Mouse (Mus musculus) heart, adult 18-20 months (tissue): ENCODE measurements around the gene Chek2. TPM values are rescaled to one million over a fixed set of nuclear protein-coding genes. Genes with fewer than 3 reads are reported as not detected.

Source experiments
- DNase-seq, 2 experiments: peaks; one replicate each; pipeline ENCODE4 v3.0.0; 2021 to 2022; ENCODE audit warnings: mixed read lengths in 1 of 2
- total RNA-seq, 2 experiments: library from RNA; stranded (reverse); gene quantifications; 2 replicates each; pipeline ENCODE4 v1.2.3; 2021

Gene Chek2
- total RNA-seq, 2 experiments from 2014 or later: 2.1 to 2.3 TPM

DNA sequence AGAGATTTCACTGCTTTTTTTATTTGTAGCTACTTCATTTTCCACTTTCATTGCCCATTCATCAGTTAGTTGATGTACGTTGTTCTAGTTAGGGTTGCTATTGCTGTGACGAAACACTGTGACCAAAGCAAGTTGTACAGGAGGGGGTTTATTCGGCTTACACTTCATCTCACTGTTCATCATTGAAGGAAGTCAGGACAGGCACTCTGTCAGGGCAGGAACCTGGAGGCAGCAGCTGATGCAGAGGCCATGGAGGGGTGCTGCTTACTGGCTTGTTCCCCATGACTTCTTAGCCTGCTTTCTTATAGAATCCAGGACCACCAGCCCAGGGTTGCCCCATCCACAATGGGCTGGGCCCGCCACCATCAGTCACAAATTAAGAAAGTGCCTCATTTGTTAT, 59.0 kb downstream of the Chek2 start:
- no peak for DNase-seq

DNA sequence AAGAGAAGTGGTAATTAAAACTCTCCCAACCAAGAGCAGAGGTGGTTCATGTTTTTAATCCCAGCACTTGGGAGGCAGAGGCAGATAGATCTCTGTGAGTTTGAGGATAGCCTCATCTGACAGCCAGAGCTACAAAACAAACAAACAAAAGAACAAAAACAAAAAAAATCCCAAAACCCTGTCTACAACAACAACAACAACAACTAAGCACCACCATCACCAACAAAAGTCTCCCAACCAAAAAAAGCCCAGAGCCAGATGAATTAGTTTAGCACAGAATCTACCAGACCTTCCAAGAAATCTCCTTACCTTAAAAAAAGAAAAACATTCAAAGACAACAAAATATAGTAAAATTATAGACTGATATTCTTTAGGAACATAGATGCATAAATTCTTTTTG, 60.6 kb downstream of the Chek2 start:
- no peak for DNase-seq

DNA sequence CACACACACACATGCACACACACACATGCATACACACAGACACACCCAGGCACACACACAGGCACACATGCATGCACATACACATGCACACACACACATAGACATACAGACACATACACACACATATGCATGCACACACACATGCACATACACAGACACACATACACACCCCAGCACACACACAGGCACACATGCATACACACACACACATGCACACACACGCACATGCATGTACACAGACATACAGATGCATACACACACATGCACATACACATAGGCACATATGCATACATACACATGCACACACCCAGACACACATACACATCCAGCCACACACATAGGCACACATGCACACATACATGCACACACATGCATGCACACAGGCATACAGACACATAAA, 66.9 kb downstream of the Chek2 start:
- no peak for DNase-seq

DNA sequence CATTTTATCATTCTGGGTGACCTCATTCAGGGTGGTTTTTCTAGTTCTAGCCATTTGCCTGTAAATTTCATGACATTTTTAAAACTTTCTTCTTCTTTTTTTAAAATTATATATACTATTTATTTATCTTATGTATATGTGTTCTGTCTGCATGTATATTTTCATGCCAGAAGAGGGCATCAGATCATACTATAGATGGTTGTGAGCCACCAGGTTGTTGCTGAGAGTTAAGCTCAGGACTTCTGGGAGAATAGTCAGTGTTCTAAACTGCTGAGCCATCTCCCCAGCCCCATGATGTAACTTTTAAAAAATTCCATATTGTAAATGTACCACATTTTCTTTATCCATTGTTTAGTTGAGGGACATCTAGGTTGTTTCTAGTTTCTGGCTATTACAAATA, 69.1 kb downstream of the Chek2 start:
- no peak for DNase-seq

DNA sequence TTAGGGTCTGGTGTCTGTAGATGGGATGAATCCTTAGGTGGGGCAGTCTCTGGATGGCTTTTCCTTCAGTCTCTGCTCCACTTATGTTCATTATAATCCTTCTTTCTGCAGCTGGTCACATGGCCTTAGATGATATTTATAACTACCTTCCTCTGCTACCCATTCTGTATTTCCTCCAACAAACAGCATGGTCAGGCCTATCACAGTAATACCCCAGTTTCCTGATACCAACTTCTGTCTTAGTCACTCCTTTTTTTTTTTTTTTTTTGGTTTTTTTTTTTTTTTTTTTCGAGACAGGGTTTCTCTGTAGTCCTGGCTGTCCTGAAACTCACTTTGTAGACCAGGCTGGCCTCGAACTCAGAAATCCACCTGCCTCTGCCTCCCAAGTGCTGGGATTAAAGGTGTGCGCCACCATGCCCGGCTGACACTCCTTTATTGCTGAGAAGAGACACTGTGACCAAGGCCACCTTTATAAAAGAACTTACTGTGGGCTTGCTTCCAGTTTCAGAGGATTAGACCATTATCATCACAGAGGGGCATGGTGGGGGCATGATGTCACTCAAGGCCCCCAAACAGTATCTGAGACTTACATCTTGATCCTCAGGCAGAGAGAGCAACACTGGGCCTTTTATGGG, 70.3 kb downstream of the Chek2 start:
- no peak for DNase-seq

DNA sequence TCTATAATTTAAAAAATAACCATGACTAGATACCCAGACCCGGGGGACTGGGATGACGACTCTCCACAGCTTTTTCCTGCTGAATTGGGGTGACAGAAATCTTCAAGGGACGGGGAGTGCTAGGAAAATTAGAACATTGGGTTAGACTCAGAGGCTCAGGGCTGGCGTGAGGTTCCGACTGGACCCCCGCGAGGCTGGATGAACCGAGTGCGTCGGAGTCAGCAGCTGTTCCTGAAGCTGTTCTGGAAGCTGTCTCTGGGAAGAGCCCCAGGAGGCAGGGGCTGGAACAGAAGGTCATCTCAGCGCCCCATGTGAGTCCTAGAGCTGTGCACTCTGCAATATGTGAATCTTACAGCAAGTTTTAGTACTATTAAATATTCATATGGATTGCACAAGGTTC, 75.1 kb downstream of the Chek2 start:
- DNase-seq: peak in 1 of 2 experiments; percentile 41

DNA sequence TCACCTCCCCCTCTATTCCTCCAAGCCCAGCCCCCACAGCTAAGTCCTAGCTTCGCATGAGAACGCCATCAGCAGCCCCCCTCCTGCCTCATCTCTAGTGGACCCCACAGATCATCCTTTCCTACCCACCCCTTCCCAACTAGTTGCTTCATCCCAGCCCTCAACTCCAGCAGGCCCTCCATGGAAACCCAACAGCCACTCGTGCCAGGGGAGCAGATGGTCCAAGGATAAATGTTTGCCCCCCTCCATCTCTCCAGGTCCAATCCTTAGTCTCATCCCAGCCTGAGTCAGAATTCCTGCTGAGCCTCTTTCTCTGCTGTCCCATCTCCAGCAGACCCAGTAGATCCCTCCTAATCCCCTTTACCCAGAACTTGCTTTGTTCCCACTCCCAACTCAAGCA, 76.5 kb downstream of the Chek2 start:
- DNase-seq: no peak

DNA sequence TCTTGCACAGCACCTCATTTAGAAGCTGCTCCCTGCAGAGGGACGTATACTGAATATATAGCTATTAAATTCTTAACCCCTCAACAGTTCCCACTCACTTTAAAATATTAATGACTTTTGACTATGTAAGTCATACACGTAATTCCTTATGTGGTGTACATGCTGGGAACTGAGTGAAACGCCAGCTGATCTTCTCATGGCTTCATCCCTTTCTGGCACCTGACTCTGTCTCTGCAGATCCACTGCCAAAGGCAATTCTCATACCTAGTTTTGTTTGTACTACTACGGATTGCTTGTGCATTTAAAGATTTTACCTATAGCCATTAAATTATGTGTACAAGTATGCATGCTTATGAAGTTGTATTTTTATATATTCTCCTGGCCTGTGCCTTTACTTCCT, 79.8 kb downstream of the Chek2 start:
- no peak for DNase-seq

DNA sequence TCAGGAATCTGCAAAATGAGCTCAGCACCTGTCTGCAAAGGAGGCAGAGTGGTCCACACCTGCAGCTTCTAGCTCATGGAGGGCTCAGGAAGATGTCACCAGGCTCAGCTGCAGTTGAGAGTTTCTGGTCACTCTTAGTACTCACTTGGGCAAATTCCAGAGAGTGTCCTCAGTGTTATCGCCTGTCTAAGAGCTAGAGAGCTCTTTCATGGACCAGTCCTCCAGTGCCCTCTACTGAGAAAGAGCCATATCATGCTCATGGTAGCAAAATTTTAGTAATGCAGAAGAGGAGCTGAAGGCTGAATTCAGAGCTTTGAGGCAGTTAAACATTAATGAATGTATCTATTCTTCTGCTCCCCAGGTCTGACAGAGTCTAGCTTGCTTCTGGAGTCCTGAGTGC, 83.6 kb downstream of the Chek2 start:
- DNase-seq: peak; percentile 64 to 67

Other genes with a start within 250 kb of the Chek2 start
- 10 to 100 TPM; 13.6 to 14.4 TPM for gene Noc4l, start 186.6 kb upstream of the Chek2 start, total RNA-seq
- gene Ddx51, start 186.5 kb upstream of the Chek2 start, total RNA-seq: 10 to 100 TPM in 1 of 2 experiments, 1 to 10 TPM in 1; 9.4 to 10.3 TPM
- gene Ep400, start 69.3 kb upstream of the Chek2 start, total RNA-seq: 10 to 100 TPM; 30.0 to 33.5 TPM
- 10 to 100 TPM; 23.2 to 23.8 TPM for gene Pus1, start 59.3 kb upstream of the Chek2 start, total RNA-seq
- 10 to 100 TPM; 66.3 to 78.1 TPM for gene Ulk1, start 29.9 kb upstream of the Chek2 start, total RNA-seq
- 10 to 100 TPM; 16.4 to 21.0 TPM for gene Hscb, start 202 bp upstream of the Chek2 start, total RNA-seq
- 10 to 100 TPM; 12.4 to 13.0 TPM for gene Ttc28, start 39.8 kb downstream of the Chek2 start, total RNA-seq